Mouse (Mus musculus) stomach, postnatal 0 days (tissue): Measurements from ENCODE around the gene Plod1. TPM values are rescaled to one million over a fixed set of nuclear protein-coding genes. Genes with fewer than 3 reads are reported as not detected.
"Not testable (repeated sequence)": the region's sequence is repeated elsewhere in the genome, so short reads cannot be mapped to it uniquely, and the experiment has no call there.

Experiments used
- ATAC-seq: fragments of 200-750 bp; cut with Nextera tagmentation; 2 replicates; pipeline ENCODE4 v1.8.0; 2017; ENCODE audit not compliant: low FRiP score, low TSS enrichment
- DNase-seq: peaks from one replicate; pipeline ENCODE4 v3.0.0-alpha.2; 2016; ENCODE audit warnings: low spot score
- H3K27ac ChIP-seq: fragments of 300-500 bp; sonication (generic); replicated peaks from 2 replicates; pipeline ENCODE4 v1.5.1; 2014; ENCODE audit warnings: mild to moderate bottlenecking, control low read depth
- H3K27me3 ChIP-seq: fragments of 300-500 bp; sonication (generic); 2 replicates; pipeline ENCODE4 v1.6.1; 2014; ENCODE audit warnings: low read length; ENCODE audit not compliant: control insufficient read depth, insufficient read depth
- H3K36me3 ChIP-seq: fragments of 300-500 bp; sonication (generic); 2 replicates; pipeline ENCODE4 v1.6.1; 2014; ENCODE audit warnings: low read length, mixed read lengths; ENCODE audit not compliant: control insufficient read depth, insufficient read depth
- H3K4me1 ChIP-seq: fragments of 300-500 bp; sonication (generic); replicated peaks from 2 replicates; pipeline ENCODE4 v1.6.1; 2014; ENCODE audit warnings: antibody characterized with exemption; ENCODE audit not compliant: control insufficient read depth, insufficient read depth
- H3K4me2 ChIP-seq: fragments of 300-500 bp; sonication (generic); replicated peaks from 2 replicates; pipeline ENCODE4 v1.6.1; 2014; ENCODE audit warnings: low read depth, mild to moderate bottlenecking, control low read depth, moderate library complexity
- H3K4me3 ChIP-seq: fragments of 300-500 bp; sonication (generic); 2 replicates; pipeline ENCODE4 v1.5.1; 2014; ENCODE audit warnings: low read depth, low read length, control low read depth
- H3K9ac ChIP-seq: fragments of 300-500 bp; sonication (generic); 2 replicates; pipeline ENCODE4 v1.6.1; 2014; ENCODE audit warnings: mild to moderate bottlenecking, low read length, control low read depth, mixed read lengths
- H3K9me3 ChIP-seq: fragments of 300-500 bp; sonication (generic); 2 replicates; pipeline ENCODE4 v1.6.1; 2016; ENCODE audit warnings: low read length; ENCODE audit not compliant: control insufficient read depth
- CTCF ChIP-seq: IDR thresholded peaks from 2 replicates; pipeline ENCODE4 v1.5.1; 2016; ENCODE audit warnings: antibody characterized with exemption, low read depth, mild to moderate bottlenecking, moderate library complexity
- EP300 ChIP-seq: optimal IDR thresholded peaks from 2 replicates; pipeline ENCODE3; 2016; ENCODE audit warnings: antibody characterized with exemption
- WGBS: fragments of 180-500 bp; shearing (Covaris S2); extraction: QIAGEN DNeasy Blood & Tissue Kit; methylation state at CpG from one replicate; pipeline ENCODE4 v1.1.7; 2014; 5-methylcytosine and 5-hydroxymethylcytosine counted together
- polyA plus RNA-seq: library from polyadenylated mRNA; unstranded; fragments of >200 nt; fragmentation: Nextera tagmentation; extraction: Ambion mirVana; gene quantifications from 2 replicates; pipeline ENCODE4 v1.2.1, GENCODE M21; 2015

Plod1 gene
- polyA plus RNA-seq, 1 experiment from 2014 or later: 20.1 TPM

GRCm38 (mm10) chr4:147867563-147868449 is 68.8 kb downstream of the Plod1 start:
- Histone ChIP-seq H3K36me3 (peaks cover 15% of the 10 kb centered on the region), H3K27me3 (no peaks in the 10 kb centered on the region), H3K4me2 (peak overlapping the region; percentile 75), H3K9ac (peak overlapping the region; percentile 73), H3K27ac (peak overlapping the region; percentile 90), H3K9me3 (no peaks in the 10 kb centered on the region), H3K4me1 (0 out of 2 replicates have a peak, but pooled peaks cover 7% of the 10 kb centered on the region), H3K4me3 (peak overlapping the region; percentile 86)
- WGBS: 2% methylated on average over 22 of the region's 22 CpGs
- peak; percentile 37; the same call in 1 of the 2 replicates for TF ChIP-seq CTCF
- no peak for TF ChIP-seq EP300
- DNase-seq (no peak), ATAC-seq (no peak)

- DNase-seq, ATAC-seq, H3K9ac ChIP-seq, H3K9me3 ChIP-seq, H3K27me3 ChIP-seq, H3K27ac ChIP-seq, H3K4me3 ChIP-seq, H3K4me1 ChIP-seq, H3K4me2 ChIP-seq: not testable (repeated sequence)
- peaks cover 18% of the 10 kb centered on the region for H3K36me3 ChIP-seq
- WGBS: 34% methylated on average over 3 of the region's 3 CpGs
Measured at GRCm38 (mm10) chr4:147866793-147867192, 69.8 kb downstream of the Plod1 start.

GRCm38 (mm10) chr4:147866056-147866455 is 70.5 kb downstream of the Plod1 start:
- H3K36me3 ChIP-seq: peaks cover 23% of the 10 kb centered on the region
- H3K4me1 ChIP-seq: 0 out of 2 replicates have a peak, but pooled peaks cover 7% of the 10 kb centered on the region
- 93% methylated on average over 9 of the region's 9 CpGs for WGBS
- no peaks in the 10 kb centered on the region for H3K9me3 ChIP-seq
- H3K27me3 ChIP-seq: no peaks in the 10 kb centered on the region
- ATAC-seq (no peak), DNase-seq (no peak)
- H3K27ac ChIP-seq: no peak overlapping the region
- no peak overlapping the region for H3K4me3 ChIP-seq
- no peak overlapping the region for H3K9ac ChIP-seq
- TF ChIP-seq CTCF (no peak), EP300 (no peak)
- H3K4me2 ChIP-seq: no peak overlapping the region

- H3K9me3 ChIP-seq: no peaks in the 10 kb centered on the region
- DNase-seq (no peak), ATAC-seq (no peak)
- WGBS: 93% methylated on average over 6 of the region's 6 CpGs
- H3K4me2 ChIP-seq: no peak overlapping the region
- H3K27me3 ChIP-seq: no peaks in the 10 kb centered on the region
- H3K27ac ChIP-seq: no peak overlapping the region
- TF ChIP-seq CTCF (no peak), EP300 (no peak)
- H3K4me1 ChIP-seq: 0 out of 2 replicates have a peak, but pooled peaks cover 7% of the 10 kb centered on the region
- peaks cover 25% of the 10 kb centered on the region for H3K36me3 ChIP-seq
- H3K4me3 ChIP-seq: no peak overlapping the region
- H3K9ac ChIP-seq: no peak overlapping the region
Measured at GRCm38 (mm10) chr4:147865651-147866050, 70.9 kb downstream of the Plod1 start.

- DNase-seq (no peak), ATAC-seq (no peak)
- Histone ChIP-seq H3K27ac (no peak overlapping the region), H3K4me3 (no peak overlapping the region), H3K36me3 (peaks cover 28% of the 10 kb centered on the region), H3K27me3 (no peaks in the 10 kb centered on the region), H3K9ac (no peak overlapping the region), H3K9me3 (no peaks in the 10 kb centered on the region), H3K4me1 (no peaks in the 10 kb centered on the region), H3K4me2 (no peak overlapping the region)
- no peak for TF ChIP-seq EP300
- TF ChIP-seq CTCF: no peak
- WGBS: 88% methylated on average over 3 of the region's 3 CpGs
Measured at GRCm38 (mm10) chr4:147862051-147862450, 74.5 kb downstream of the Plod1 start.

Other genes starting within 250 kb of the Plod1 start
- not detected in 2 replicates for gene Zfp534, start 234.2 kb downstream of the Plod1 start, polyA plus RNA-seq
- 4.3 and 4.6 TPM in 2 replicates for gene Zfp984, start 127.0 kb downstream of the Plod1 start, polyA plus RNA-seq
- 3.1 and 4.4 TPM in 2 replicates for gene Zfp933, start 88.4 kb downstream of the Plod1 start, polyA plus RNA-seq
- 14.5 and 16.6 TPM in 2 replicates for gene Miip, start 68.0 kb downstream of the Plod1 start, polyA plus RNA-seq
- gene Fv1, start 67.8 kb downstream of the Plod1 start, polyA plus RNA-seq: 2.6 and 2.8 TPM in 2 replicates
- gene Mfn2, start 32.1 kb downstream of the Plod1 start, polyA plus RNA-seq: 26.7 and 27.2 TPM in 2 replicates
- 13.3 and 15.5 TPM in 2 replicates for gene 2510039O18Rik, start 4.1 kb upstream of the Plod1 start, polyA plus RNA-seq
- not detected in 2 replicates for gene Nppb, start 49.0 kb upstream of the Plod1 start, polyA plus RNA-seq
- gene Nppa, start 64.0 kb upstream of the Plod1 start, polyA plus RNA-seq: 0.30 and 0.74 TPM in 2 replicates
- gene Clcn6, start 102.1 kb upstream of the Plod1 start, polyA plus RNA-seq: 1.8 and 2.1 TPM in 2 replicates
- 8.2 and 8.7 TPM in 2 replicates for gene Mthfr, start 102.3 kb upstream of the Plod1 start, polyA plus RNA-seq
- 23.2 and 26.9 TPM in 2 replicates for gene Agtrap, start 151.3 kb upstream of the Plod1 start, polyA plus RNA-seq
- 24.6 and 25.0 TPM in 2 replicates for gene Mad2l2, start 193.6 kb upstream of the Plod1 start, polyA plus RNA-seq
- 0.01 TPM in 1 of 2 replicates, not detected in the other for gene Draxin, start 193.9 kb upstream of the Plod1 start, polyA plus RNA-seq
- 26.8 and 28.1 TPM in 2 replicates for gene Fbxo6, start 215.4 kb upstream of the Plod1 start, polyA plus RNA-seq
- gene Fbxo44, start 223.7 kb upstream of the Plod1 start, polyA plus RNA-seq: 4.1 TPM in 2 replicates
- 0.55 and 0.76 TPM in 2 replicates for gene Fbxo2, start 223.9 kb upstream of the Plod1 start, polyA plus RNA-seq